Mouse (Mus musculus) gastrocnemius, adult 8-10 months (tissue): ENCODE data around the gene Emilin2. TPM values are rescaled to one million over a fixed set of nuclear protein-coding genes. Genes with fewer than 3 reads are reported as not detected.

ENCODE experiments used
- DNase-seq, 2 experiments: peaks; one replicate each; pipeline ENCODE4 v3.0.0; 2022; ENCODE audit warnings: low spot score in 2 of 2
- total RNA-seq, 4 experiments: library from RNA; stranded (reverse); gene quantifications; 2 replicates each; pipeline ENCODE4 v1.2.4; 2022

Gene Emilin2
- total RNA-seq, 4 experiments from 2014 or later: 2.8 to 5.3 (median 3.2) TPM

DNA sequence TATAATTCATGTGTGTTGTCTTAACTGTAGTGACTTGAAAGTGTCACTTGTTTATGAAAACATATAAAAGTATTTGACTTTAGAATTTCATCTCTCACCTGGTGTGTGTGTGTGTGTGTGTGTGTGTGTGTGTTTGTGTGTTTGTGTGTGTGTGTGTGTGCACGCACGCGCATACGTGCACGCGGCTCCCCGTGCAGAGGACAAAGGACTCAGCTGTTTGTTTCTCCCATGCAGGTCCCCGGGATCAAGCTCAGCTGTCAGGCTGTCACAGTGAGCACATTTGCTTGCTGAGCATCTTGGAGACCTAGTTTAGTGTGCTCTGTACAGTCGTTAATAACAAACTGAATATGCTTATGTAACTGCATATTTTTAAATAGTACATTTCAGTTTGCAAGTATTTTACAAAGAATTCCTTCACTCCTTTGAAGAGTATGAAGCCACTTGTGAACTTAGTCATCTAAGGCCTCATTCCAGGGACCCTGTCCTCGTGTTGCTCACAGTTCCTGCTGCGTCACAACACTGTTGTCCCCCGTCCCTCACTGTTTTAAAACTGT lies 77.7 kb downstream of the Emilin2 start:
- DNase-seq: no peak

DNA sequence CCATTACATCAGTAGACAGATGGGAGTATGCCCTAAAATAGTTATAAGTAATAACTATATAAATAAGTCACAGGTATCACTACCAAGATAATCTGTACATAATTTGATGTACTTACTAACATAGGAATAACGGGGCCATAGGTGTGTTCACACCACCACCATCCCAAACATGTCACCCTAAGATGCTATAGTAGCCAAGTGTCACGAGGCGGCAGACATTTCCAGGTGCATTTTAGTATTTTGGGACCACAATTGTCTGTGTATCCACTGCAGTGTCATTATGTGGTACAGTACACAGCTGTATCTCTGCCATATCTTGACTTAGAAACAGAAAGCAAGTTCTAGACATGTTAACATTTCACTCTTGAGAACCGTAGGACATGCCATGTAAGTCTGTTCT lies 78.6 kb downstream of the Emilin2 start:
- DNase-seq: no peak

DNA sequence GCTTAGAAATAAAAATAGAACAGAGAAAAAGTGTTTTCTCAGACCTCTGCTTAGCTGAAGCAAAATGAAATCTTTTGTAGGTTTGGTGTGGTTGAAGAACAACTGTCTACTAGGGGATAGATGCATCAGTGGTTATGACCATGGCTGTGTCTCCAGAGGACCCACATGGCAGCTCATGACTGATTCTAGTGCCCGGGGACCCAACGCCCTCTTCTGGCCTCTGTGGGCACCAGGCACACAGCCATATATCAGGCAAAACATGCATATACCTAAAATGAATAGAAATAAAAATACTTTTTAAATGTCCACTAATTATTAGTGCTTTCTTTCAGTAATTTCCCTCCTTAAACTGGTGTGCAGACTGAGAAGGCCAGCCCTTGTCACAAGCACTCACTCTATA lies 79.8 kb downstream of the Emilin2 start:
- no peak for DNase-seq

DNA sequence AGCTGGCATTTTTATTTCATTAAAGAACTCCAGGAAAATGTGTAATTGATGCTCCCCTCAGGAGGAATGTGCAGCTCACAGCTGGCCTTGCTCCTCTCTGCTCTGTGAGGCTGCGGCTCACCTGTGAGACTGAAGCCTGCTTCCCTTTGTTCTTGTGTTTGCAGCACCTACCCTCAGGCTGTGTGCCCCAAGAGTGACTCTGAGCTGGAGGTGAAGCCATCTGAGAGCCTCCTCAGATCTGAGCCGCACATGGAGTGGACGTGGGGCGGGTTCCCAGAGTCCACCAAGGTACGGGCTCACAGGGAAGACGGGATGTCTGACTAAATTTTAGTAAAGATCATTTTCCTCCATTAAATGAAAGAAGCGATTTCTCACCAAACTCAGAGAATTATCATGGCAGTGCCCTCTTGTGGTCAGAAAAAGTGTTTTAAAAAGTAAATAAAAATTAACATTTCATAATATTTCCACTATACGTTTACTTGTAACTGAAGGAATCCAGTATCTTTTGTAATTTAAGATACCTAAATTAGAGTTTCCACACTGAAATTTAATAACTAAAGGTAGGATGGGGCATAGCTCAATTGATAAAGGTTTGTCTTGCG lies 81.6 kb downstream of the Emilin2 start:
- DNase-seq: no peak

- DNase-seq: no peak
Observed at GRCm38 (mm10) chr17:71228651-71229050, 83.1 kb downstream of the Emilin2 start.

GRCm38 (mm10) chr17:71227128-71227895 lies 84.5 kb downstream of the Emilin2 start:
- no peak for DNase-seq

GRCm38 (mm10) chr17:71225091-71225490 lies 86.7 kb downstream of the Emilin2 start:
- DNase-seq: no peak

- DNase-seq: no peak
Observed at GRCm38 (mm10) chr17:71224521-71224920, 87.3 kb downstream of the Emilin2 start.

GRCm38 (mm10) chr17:71223676-71224075 lies 88.1 kb downstream of the Emilin2 start:
- no peak for DNase-seq

DNA sequence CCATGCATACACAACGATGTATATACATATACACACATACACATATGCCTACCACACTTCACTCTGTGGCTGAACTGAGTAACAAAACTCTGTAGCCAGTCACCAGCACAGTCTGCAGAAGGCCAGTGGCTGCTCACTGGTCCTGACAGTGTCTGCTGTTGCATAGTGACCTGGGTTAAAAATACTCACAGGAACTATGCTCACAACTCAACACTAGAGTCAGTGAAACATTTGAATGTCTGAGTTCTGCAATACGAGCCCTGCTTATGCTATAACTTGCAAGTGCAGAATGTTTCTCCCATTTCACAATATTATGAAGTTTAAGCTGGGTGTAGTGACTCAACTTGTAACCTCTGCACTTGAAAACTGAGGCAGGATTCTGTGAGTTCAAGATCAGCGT lies 90.4 kb downstream of the Emilin2 start:
- no peak for DNase-seq

GRCm38 (mm10) chr17:71217111-71217685 lies 94.6 kb downstream of the Emilin2 start:
- DNase-seq: no peak

- DNase-seq: no peak
Observed at GRCm38 (mm10) chr17:71216263-71216662, 95.5 kb downstream of the Emilin2 start.

DNA sequence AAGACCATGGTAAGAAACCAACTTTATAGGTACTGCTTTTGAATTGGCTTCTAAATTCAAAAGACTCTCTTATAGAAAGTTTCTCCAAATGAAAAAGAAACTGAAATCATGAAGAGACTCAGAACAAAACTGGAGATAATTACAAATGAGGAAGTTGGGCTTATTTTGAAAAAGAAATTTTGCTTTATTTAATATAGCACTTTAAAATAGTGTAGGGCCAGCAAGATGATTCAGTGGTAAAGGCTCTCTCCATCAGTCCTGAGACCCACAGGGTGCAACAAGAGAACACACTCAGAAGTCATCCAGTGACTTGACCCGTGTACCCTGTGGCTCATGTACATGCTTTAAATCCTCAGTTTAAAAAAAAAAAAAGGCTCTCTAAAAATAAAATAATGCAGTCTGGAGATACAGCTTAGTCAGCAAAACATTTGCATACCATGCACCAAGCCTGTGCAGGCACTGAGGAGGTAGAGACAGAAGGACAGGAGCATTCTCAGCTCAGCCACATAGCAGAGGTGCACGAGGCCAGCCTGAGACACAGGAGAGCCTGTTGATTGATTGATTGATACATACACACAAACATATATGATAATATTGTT lies 96.4 kb downstream of the Emilin2 start:
- DNase-seq: no peak

GRCm38 (mm10) chr17:71214514-71215240 lies 97.1 kb downstream of the Emilin2 start:
- no peak for DNase-seq

DNA sequence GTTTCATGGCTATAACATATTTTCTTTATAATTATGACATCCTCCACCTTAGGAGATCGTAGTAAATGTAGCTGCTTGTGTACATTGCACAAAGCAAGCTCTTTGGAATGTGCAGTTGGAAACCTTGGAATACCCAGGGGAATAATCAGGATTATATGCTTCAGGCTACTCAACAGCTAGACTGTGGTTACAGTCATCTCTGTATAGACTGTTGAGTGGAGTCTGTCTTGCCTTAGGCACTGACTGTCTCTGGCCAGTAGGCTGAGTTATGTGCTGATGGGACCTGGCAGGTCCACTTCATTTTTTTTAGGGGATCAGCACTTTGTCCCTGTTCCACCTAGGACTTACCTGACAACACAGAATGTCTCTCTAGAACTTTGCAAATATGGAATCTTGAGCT lies 98.1 kb downstream of the Emilin2 start:
- no peak for DNase-seq

- no peak for DNase-seq
Observed at GRCm38 (mm10) chr17:71211962-71212646, 99.7 kb downstream of the Emilin2 start.

DNA sequence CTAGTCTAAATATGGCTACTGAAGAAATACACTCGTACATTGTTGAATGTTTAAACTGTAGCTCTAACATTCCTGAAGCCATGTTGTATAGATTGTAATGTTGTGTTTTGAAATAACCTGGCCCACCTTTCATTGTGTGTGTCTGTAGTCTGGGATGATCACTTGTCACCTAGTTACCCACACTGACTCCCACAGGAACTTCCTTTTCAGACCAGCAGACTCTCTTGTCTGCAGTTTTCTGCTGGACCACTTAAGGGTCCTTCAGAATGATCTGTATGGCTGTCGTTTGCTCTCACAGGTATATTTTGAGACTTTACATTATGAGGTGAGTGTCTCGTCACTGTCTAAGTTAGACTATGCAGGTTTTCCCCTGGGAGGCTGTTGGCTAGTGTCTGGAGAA lies 101.8 kb downstream of the Emilin2 start:
- no peak for DNase-seq

DNA sequence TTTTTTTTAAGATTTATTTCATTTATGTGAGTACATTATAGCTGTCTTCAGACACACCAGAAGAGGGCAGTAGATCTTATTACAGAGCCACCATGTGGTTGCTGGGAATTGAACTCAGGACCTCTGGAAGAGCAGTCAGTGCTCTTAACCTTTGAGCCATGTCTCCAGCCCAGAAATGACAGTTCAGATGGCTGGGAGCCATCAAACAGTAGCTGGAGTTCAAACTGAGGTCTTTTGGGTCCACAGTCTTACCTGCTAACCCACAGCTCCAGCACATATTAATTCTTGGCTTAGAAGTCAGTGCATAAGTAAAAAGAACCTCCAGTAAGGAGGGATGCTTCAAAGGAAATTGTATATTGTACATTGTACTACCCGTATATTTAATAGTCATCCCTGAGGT lies 102.9 kb downstream of the Emilin2 start:
- no peak for DNase-seq

GRCm38 (mm10) chr17:71208376-71208775 lies 103.4 kb downstream of the Emilin2 start:
- no peak for DNase-seq

GRCm38 (mm10) chr17:71207268-71207667 lies 104.5 kb downstream of the Emilin2 start:
- DNase-seq: no peak
